Mouse (Mus musculus) WW6 (cell line): ENCODE data around the gene Itpk1.

Source experiments
- DNase-seq: peaks from one replicate; pipeline ENCODE4 v3.0.0-alpha.2; 2013; ENCODE audit warnings: low read depth, low spot score

The Itpk1 gene

DNA sequence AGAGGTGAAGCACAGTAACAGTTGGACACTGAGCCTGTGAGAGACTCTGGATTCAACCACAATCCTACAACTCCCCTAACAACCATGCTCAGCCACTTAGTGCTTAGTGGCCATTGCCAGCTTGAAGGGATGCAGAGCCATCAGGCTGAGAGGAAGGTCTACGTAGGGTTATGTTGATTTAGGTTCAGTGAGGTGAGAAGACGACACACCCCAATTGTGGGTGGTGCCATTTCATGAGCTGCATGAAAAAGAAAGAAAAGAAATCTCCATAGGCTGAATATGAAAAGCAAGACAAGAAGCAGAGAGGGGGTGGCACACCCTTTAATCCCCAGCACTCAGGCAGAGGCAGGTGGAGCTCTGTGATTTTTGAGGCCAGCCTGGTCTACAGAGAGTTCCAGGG is 9.4 kb upstream of the Itpk1 start:
- no peak for DNase-seq

DNA sequence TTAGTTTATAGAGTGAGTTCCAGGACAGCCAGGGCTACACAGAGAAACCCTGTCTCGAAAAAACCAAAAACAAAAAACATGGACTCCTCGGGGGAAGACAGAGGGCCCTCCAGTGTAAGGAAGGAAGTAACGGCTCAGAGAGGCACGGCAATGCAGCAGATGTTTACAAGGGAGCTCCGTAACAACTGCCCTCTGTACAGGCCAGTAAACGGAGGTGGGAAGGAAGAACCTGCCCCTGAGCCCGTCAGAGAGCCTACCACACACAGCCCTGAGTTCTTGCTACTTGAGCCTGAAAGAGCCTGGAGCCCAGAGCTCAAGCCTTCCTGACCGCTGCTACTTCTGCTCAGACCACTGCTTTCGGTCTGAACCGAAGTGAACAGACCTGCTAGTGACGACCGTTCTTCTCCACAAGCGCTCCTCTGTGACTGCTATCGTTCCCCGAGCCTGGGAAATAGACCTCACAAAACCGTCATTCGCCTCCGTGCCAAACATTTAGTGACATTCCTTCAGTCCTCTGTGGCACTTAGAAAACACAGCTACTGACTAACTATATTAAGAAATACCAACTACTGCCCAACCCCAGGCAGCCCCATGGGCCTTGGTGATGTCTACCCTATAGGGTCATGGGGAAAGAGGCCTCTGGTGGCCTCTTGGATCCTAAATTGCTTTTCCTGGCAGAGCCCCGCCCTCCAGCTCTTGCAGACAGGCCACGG is 8.6 kb upstream of the Itpk1 start:
- no peak for DNase-seq

DNA sequence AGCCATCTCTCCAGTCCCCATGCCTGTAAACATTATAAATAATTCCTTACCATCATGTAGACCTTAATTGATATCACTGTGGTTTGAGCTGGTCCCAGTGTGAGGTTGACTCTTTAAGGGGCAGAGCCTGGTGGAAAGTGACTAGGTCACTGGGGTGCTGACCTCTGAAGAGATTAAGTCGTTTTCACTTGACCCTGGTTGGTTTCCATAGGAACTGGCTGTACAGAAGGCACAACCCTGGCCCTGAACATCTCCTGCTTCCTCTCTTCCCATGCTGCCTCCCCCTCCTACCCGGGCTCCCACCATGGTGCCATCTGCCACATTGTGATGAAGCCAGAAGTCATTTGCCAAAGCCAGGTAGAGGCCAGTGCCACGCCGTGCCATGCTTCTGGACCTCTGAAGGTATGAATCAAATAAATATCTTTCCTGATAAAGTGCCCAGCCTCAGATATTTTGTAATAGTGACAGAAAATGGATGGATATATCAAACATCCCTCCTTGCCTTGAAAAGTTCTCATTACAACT is 6.2 kb upstream of the Itpk1 start:
- DNase-seq, result no peak

DNA sequence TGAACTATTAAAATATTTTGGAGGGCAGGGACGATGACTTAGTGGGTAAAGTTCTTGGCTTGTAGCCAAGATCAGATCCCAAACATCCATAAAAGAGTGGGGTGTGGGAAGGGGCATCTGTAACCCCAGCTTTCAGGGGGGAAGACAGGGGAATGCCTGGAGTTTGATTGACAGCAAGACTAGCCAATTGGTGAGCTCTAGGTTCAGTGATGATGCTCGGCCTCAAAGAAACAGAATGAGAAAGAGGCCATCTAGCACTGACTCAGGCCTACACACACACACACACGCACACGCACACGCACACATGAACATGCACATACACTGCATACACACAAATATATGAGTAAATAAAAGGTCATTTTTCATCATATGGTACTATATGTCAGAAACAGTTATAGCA is 5.2 kb upstream of the Itpk1 start:
- DNase-seq, result no peak

DNA sequence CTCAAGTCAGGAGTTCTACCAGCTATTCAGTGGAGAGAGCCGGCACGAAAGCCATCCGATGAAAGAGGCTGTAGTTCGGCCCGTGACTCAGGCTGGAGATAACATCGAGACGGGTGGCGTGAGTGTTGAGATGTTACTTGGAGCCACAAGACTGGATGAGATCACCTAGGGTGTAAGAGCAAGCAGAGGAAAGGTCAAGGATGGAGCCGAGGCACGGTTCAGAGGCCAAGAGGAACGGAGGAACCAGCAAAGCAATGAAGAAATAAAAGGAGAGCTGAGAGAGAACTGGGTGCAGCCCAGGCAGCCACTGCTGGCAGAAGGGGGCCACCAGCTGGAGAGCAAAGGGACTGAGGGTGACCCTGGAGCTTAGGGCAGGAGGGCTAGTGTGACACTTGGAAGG is 3.5 kb upstream of the Itpk1 start:
- DNase-seq, result no peak

DNA sequence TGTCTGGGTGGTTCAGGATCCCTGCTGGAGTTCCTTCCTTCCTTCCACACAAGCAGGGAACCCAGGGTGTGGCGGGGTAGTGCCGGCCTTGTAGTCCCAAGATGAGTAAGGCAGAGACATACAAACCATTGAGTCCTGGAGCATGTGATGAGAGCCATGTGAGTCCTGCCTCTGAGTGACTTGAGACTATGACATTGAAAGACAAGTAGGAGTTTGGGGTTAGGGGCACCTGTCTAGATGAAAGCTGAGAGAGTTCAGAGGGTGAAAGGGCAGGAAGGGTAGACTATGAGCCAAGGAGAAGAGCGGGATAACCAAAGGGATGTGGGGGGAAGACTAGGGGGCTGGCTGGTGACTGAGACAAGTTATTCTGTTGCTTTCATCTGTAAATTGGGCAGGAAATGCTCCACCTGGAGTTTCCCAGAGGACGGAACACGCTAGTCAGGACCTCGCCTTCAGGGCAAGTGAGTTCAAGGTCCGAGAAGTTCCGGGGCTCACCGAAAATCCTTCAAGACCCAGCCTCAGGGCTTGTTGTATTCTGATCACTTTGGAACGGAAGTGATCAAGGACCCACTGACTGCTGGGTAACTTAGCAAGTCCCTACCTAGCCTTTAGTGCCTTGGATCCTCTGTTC is 2.2 kb upstream of the Itpk1 start:
- no peak for DNase-seq

DNA sequence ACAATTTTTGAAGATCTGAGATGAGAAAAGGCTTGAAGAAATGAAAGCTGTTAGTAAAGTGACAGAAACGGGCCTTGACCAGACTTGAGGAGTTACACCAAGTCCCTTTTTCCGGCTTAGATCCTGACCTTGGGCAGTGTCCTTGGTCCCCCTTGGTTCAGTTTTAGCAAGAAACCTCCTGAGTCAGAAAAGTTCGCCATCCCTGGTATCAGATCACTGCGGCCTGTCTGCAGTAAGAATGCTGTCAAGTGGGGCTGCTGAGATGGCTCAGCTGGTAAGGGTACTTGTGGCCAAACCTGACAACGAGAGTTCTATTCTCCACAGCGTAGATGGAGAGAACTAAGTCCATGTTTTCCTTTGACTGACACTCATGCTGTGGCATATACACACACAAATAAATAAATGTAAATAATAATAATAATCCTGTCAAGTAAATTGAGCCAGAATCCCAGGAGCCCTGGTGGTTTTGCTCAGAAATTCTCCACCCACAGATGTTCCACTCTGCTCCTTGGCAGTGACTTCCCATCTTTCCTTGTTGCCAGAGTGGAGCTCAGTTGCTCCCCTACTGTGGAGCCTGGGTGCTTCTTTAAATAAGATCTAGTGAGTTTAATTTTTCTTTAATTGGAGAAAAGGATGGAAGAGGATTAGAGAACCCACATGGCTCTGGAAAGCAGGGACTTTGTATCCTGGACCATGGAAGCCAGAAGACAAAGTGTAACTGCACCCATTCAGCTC is 1.3 kb upstream of the Itpk1 start:
- DNase-seq, result no peak

DNA sequence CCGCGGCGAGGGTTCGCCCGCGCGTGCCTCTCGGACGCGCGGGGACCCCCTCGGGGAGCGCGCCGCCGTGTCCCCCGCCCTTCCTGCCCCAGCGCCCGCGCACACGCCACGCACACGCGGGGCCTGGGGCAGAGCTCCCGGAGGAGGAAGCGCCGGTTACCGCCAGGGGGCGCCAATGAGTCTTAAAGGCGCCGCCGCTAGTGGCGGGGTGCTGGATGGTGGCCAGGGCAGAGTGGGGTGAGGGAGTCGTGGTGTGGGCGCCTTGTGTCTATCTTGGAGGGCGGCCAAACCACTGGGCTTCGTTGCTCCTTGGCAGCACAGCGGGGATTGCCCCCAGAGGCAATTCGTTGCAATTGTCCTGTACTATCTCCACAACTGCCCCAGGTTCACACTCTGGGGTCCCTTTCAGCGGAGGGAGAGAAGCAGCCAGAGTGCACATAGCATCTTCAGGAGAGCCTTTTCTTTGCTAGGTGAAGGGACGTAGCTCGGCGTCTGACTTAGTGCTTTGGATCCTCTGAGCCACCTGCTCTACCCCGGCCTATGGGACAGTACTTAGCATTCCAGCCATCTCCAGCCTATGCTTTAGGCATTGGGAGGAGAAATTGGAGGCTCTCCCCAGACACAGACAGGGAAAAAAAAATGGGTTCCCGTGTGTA is 614 bp upstream of the Itpk1 start:
- DNase-seq, result no peak

DNA sequence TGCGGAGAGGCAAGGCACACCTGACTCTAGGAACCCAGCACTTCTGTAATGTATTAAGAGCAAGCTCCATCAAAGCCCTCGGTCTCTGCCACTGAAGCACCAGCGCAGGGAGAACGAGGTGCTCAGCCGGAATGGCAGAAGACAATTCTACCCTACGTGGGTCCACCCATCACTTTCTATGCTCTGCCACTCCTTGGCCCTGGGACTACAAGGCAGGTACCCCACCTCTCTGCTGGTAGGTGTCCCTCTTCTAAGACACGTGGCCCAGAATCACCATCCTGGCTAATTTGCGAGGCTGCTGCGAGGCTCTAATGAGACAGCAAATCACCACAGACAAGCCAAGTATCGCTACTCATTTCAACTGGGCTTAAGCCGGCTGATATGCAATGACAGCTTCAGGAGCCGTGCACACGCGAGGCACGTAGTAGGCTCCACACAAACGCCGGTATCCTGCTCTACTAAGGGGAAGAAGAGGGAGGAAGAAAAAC is 765 bp downstream of the Itpk1 start:
- DNase-seq, result no peak

DNA sequence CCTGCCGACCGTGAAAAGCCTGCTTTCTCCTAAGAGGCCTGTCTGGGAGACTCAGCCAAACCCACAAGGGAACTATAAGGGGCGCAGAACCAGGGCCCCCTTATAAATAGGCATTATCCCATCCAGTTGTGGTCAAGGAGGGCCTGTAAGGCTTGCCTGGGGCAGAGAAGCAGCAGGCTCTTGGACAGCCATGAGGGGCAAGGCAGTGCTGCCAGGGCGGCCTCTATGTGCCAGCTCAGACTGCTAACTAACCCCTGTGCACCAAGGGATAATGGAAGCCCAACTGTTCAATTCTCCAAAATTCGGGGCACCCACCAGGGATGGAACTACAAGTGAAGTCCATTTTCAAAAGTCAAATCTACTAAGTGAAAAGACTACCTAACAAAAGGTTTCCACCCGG is 1.3 kb downstream of the Itpk1 start:
- DNase-seq, result no peak

DNA sequence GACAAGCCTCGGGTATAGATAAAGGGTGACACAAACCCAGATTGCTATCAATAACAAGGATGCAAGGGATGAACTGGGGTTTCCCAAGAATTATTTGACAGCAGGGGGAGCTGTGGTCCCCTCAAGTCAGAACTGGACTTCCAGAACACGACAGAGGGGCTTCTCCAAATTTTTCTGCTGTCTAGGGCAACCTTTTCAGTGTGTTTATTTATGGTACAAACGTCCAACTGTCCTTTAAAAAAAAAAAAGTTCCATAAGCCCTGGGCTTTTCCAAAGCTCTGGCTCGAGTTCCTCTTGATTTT is 1.7 kb downstream of the Itpk1 start:
- DNase-seq, result no peak

DNA sequence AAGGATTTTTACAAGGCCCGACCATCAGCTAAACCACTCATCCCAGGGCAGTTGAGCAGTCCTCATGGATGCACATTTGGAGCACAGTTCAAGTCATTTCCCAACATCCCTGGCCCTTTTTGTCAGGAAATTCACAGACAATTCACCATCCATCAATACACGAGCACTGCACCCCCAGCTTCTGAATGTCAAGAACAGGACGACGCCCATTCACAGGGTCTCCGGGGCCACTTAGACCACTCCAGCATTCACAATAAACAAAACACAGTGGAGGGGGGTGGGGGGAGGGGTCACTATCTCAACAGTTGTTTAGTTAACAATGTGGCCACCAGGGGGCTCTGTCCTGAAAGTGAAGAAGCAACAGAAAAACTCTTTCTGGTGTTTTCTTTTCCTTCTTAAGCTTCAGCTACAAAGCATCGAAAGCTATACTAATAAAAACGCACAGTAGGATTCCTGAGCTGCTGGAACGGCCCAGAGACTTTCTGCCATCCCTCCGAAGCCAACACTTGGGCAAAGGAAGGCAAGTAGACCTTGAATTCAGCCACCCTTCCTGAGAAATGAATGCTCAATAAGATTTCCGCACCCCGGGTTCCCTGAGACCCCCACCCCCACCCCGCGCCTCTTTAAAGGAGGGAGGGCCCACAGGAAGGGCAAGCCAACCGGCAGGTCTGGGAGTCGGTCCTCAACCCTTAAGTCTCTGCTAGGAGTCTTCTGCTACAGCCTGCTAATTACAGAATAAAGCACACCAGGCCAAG is 2.2 kb downstream of the Itpk1 start:
- peak; percentile 54 for DNase-seq

DNA sequence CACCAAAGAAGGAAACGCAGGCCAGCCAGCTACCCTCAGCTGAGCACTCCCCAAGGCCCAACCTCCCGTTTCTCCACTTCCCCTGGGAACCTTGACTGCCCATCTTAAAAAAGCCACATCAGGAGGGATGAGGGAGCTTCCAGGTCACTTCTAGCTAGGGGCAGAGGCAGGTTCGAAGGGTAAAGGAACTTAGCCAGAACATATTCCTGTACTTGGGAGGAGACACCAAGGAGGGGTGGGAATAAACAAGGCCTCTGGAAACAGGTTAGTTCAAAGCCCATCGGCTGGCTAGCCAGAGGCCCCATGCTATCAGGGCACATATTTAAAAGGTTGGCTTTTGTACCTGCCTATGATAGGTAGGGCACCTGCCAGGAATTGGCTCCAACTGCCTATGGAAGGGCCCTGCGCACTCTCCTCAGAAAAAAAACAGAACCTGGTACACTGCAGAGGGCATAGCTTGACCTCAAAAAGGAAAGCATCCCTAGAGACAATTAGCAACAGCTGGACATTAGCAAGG is 3.0 kb downstream of the Itpk1 start:
- no peak for DNase-seq

DNA sequence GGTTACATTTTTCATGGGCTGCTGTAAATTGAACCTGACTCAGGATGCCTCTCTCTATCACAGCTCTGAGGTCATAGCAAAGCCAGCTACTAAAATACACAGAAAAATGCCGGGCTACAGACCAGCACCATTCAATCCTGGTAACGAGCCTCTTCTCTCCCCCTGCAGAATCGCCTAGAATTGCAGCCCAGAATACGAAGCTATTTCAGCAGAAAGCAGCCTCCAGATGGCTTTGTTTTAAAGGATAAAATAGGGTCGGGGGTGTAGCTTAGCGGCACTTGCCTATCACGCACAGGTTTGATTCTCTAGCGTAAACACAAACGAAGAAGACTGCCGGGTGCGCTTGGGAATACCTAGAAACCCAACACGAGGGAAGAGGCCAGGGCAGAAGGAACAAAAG is 4.3 kb downstream of the Itpk1 start:
- no peak for DNase-seq

DNA sequence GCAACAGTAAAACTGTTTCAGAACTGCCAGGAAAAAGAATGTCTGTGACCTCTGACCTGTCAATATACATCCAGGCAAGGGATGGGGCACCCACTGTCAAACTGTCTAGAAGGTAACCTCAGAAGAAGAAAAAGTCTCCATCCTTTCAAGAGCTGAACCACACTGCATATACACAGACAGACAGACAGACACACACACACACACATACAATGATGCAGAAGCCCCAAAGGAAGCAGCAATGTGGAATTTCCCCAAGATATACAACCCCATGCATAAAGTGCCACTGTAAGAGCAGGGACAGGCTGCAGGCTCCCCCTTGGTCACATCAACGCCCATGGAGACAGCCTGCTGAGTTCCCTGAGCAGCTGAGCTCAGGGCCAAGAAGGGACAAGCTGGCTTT is 5.6 kb downstream of the Itpk1 start:
- DNase-seq, result no peak

DNA sequence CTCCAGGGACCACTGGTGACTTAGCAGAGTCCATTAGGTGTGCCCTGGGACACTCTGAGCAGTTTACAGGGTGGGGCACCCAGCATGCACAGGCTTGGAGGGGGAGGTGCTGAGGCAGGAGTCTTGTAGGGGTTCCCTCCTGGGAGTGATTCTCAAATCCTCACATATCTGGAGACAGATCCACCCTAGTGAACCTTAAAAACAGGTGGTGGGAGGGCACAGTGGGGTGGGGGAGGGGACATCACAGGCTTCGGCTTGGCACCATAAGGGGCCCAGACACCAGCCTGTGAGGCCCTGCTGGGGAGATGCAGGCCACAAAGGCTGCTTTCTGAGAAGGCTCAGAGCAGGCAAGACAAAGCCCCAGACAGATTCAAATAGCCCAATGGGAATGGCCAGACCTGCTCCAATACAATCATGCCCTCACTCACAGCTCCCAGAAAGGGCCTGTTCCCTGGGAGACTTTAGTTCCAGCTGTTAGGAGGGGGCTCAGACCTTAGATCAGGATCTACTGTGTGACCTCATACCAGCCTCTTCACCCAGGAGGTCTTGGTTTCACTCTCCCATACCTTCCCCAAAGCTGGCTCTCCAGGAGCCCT is 6.5 kb downstream of the Itpk1 start:
- DNase-seq, result no peak

DNA sequence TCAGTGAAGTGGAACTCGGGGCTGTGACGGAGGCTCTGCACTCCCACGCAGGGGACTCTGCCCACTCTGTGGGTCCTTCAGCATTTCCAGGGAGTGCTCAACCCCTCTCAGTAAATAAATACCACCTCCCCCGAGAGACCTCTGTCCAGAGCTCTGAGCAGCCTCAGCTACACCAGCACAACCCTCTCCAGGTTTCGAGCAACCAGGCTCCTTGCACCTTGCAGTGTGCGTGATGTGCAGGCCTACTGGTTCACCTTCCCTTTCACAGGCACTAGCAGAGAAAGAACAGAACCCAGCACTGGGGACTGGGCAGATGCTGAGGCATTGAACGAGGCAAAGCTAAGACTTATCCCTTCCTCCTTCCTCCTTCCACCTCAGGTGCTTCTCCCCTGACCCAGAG is 7.3 kb downstream of the Itpk1 start:
- DNase-seq, result no peak

DNA sequence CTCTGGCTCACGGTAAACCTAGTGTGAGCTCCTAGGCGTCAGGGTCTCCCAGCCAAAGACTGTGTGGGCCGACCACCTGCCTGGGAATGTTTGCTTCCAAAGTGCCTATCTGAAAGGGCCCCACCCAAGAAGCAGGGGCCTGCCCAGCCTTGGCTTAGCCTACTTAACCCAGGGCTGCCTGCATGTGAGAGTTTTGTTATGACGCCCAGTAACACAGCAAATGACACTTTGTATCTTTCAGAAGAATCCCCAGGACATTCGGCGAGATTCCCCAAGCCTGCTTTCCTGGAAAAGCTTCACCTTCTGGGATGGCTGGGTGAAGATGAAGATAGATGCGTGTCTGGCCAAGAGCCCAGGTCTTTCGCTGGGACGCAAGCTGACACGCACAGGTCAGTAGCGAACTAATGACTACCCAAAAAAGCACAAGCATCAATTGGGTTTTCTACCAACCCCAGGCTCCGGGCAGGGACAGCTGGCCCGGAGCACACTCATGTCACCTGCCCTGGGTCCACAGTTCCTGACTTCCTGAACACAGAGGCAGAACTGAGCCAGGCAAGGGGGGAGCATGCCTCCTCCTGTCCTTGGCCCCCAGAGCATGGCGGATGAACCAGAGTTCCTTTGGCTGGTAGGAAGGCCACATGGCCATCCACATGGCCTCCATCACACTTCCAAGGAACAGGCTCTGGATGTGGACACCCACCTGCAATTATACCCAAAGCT is 7.9 kb downstream of the Itpk1 start:
- DNase-seq, result no peak

DNA sequence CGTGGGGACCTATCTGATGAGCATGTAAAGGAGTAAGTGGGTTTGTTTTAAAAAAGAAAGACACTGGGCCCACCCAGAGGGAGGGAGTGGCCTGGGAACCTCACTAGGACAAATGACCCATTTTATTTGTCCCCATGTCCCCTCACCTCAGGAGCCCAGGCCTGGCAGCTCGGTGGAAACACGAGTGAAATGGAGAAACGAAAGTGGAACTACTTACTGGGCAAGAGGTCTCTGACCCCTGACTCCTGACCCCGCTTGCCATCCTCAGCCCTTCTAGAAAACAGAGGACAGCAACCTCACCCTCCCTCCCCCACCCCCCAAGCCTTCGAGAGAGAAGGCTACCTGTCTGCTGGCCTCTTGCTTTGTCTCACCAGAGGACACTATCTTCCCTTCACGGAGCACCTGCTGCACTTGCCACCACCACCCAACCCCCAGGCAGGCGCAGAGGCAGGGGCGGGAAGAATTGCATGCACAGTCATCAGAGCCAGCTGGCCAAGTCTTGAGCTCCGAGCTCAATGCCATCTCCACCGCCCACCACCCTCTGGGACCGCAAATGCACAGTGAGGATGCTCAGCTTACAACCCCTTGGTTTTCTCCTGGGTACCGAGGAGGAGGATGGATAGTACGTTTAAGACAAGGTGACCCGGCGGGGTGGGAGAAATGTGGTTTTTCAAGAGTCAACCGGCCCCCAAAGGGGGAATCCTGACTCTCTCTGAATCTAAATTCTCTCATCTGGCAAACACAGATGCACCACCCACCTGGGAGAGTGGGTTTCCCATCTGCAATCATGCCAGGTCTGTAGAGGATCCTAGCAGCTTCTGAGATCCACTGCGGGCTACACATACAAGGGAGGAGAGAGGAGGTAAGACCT is 9.1 kb downstream of the Itpk1 start:
- DNase-seq, result no peak
